Mouse (Mus musculus) liver, adult 2 months (tissue): Measurements from ENCODE around the gene Nrp1.

ENCODE experiments used
- CTCF ChIP-seq: fragments of 200-500 bp; IDR thresholded peaks from 2 replicates; pipeline ENCODE4 v1.5.1; 2011; ENCODE audit warnings: low read depth, low read length, control low read depth
- POLR2A ChIP-seq: fragments of 200-500 bp; IDR thresholded peaks from 2 replicates; pipeline ENCODE4 v1.6.1; 2011; ENCODE audit warnings: low read length, control low read depth; ENCODE audit not compliant: insufficient read depth; ENCODE audit errors: extremely low read depth

- no peak for TF ChIP-seq POLR2A
- no peak for TF ChIP-seq CTCF
Measured at GRCm38 (mm10) chr8:128446636-128447035, 88.2 kb downstream of the Nrp1 start.
